Mouse (Mus musculus): ENCODE measurements around the gene Zfhx3. TPM values are rescaled to one million over a fixed set of nuclear protein-coding genes. Genes with fewer than 3 reads are reported as not detected.

Gene Zfhx3
- polyA plus RNA-seq, 1 experiment from 2014 or later, result 8.2 TPM

DNA sequence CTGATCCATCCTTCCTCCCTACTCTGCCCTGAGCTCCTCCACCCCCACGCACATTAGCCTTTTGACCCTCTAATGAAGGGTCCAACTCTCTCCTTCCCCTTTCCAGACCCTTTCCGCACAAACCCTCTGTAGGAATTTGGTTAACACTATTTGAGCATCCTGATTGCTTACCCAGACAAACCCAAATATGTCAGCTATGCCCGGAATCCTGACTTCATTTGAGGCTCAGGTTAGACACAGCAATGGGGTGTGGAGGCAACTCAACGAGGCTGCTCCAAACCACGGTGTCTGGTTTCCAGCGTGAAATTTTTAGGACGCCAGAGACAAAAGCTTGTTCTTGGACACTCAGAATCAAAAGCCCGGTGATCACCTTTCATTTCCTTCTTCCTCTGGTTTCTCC is 252.1 kb downstream of the Zfhx3 start:
- no peaks in the 10 kb centered on the region for H3K4me1 ChIP-seq (ENCODE audit: insufficient read depth, low read depth, low read length)
- H3K9ac ChIP-seq (replicated peaks; ENCODE audit: low read depth), result no peak overlapping the region
- H3K27me3 ChIP-seq (replicated peaks; ENCODE audit: insufficient read depth, low read length), result no peaks in the 10 kb centered on the region
- TF ChIP-seq EP300 (IDR thresholded peaks at IDR 0.05) (peak; percentile 35; the same call in 1 of the 2 replicates), CTCF (IDR thresholded peaks at IDR 0.05) (no peak)
- H3K36me3 ChIP-seq (ENCODE audit: insufficient read depth, low read length), result no peaks in the 10 kb centered on the region
- no peaks in the 10 kb centered on the region for H3K9me3 ChIP-seq (ENCODE audit: low read length)
- H3K4me2 ChIP-seq (replicated peaks; ENCODE audit: low read depth, low read length), result no peak overlapping the region
- DNase-seq (ENCODE audit: low spot score) (no peak), ATAC-seq (no peak; the same call in 1 of the 2 replicates)
- H3K27ac ChIP-seq (ENCODE audit: low read length), result no peak overlapping the region
- no peak overlapping the region for H3K4me3 ChIP-seq (ENCODE audit: low read depth, low read length)
- WGBS, result 35% methylated on average over 8 of the region's 8 CpGs

DNA sequence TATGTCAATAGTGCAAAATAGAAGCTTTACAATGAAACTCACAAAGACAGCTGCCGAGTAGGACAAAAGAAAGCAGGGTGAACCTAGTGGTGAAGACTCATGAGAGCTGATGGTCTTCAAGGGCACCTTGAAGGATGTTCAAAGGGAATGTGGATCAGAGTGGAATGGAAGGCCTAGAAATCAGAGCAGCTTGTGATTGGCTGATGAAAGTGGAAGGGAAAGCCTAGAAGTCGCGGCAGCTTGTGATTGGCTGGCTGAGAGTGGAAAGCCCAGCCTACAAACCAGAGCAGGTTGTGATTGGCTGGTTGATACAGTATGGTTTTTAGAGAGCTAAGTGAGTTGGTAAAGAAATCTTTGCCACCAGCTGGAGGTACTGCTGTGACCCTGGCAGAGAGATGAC is 272.6 kb downstream of the Zfhx3 start:
- H3K36me3 ChIP-seq (ENCODE audit: insufficient read depth, low read length), result no peaks in the 10 kb centered on the region
- H3K4me1 ChIP-seq (ENCODE audit: insufficient read depth, low read depth, low read length), result no peaks in the 10 kb centered on the region
- H3K4me3 ChIP-seq (ENCODE audit: low read depth, low read length), result no peak overlapping the region
- ATAC-seq, result no peak
- no peak for DNase-seq (ENCODE audit: low spot score)
- 95% methylated on average over 3 of the region's 3 CpGs for WGBS
- no peaks in the 10 kb centered on the region for H3K27me3 ChIP-seq (replicated peaks; ENCODE audit: insufficient read depth, low read length)
- no peak overlapping the region for H3K27ac ChIP-seq (ENCODE audit: low read length)
- no peak overlapping the region for H3K9ac ChIP-seq (replicated peaks; ENCODE audit: low read depth)
- no peak overlapping the region for H3K4me2 ChIP-seq (replicated peaks; ENCODE audit: low read depth, low read length)
- no peak for TF ChIP-seq CTCF (IDR thresholded peaks at IDR 0.05)
- TF ChIP-seq EP300 (IDR thresholded peaks at IDR 0.05), result no peak
- H3K9me3 ChIP-seq (ENCODE audit: low read length), result no peaks in the 10 kb centered on the region

DNA sequence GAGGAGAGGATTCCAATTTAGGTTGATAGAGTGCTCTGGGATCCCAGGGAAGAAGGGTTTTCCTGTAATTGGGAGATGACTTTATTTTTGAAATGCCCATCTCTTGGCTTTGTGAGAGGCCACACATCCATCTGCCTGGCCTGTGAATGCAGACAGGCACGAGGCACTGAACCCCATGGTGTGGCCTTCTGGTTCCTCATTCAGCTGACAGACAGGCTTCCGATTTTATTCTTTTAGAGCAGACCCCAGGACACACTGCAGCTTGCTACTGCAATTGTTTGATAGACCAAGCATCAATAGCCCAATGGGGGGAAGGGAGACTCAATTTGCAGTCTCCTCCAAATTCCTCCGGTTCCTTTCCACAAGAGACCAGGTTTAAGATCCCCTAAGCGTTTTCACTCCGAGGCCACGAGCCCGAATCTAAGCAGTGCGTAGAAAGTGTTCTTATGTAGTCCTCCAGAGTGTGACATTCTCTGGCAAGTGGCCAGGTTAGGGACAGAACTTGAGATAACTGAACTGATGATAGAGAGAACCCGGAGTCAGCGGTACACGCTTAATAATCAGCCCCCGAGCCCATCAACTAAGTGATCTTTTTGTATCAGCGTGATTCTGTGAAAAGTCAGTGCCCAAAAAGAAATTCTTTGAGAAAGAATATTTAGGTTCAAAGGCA is 275.9 kb downstream of the Zfhx3 start:
- H3K27me3 ChIP-seq (replicated peaks; ENCODE audit: insufficient read depth, low read length), result no peaks in the 10 kb centered on the region
- no peaks in the 10 kb centered on the region for H3K9me3 ChIP-seq (ENCODE audit: low read length)
- no peak overlapping the region for H3K4me2 ChIP-seq (replicated peaks; ENCODE audit: low read depth, low read length)
- H3K4me3 ChIP-seq (ENCODE audit: low read depth, low read length), result no peak overlapping the region
- peak; percentile 36 for DNase-seq (ENCODE audit: low spot score)
- WGBS, result 22% methylated on average over 13 of the region's 13 CpGs
- ATAC-seq, result no peak
- H3K4me1 ChIP-seq (ENCODE audit: insufficient read depth, low read depth, low read length), result no peaks in the 10 kb centered on the region
- no peak overlapping the region for H3K9ac ChIP-seq (replicated peaks; ENCODE audit: low read depth)
- no peak overlapping the region for H3K27ac ChIP-seq (ENCODE audit: low read length)
- no peaks in the 10 kb centered on the region for H3K36me3 ChIP-seq (ENCODE audit: insufficient read depth, low read length)
- no peak for TF ChIP-seq EP300 (IDR thresholded peaks at IDR 0.05)

DNA sequence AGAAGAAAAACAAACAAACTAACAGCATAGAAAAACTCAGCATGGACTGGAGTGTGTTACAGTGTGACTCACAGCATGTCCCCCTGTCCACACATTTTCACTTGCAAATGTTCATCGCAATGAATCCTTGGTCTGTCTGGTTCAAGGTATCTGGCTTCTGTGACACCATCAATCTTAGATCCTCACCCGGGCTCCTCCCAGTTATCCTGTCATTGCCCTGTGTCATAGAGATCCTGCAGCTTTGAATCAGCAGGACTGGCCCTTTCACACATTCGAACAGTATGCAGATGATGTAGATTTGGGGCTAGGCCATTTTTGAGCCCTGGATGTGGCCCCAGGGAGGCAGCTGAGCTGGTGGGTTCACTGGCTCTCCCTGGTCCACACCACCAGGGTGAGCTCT is 278.1 kb downstream of the Zfhx3 start:
- TF ChIP-seq CTCF (IDR thresholded peaks at IDR 0.05), result no peak
- TF ChIP-seq EP300 (IDR thresholded peaks at IDR 0.05), result no peak
- no peak overlapping the region for H3K4me2 ChIP-seq (replicated peaks; ENCODE audit: low read depth, low read length)
- no peaks in the 10 kb centered on the region for H3K4me1 ChIP-seq (ENCODE audit: insufficient read depth, low read depth, low read length)
- no peak for DNase-seq (ENCODE audit: low spot score)
- H3K27ac ChIP-seq (ENCODE audit: low read length), result no peak overlapping the region
- H3K4me3 ChIP-seq (ENCODE audit: low read depth, low read length), result no peak overlapping the region
- H3K9ac ChIP-seq (replicated peaks; ENCODE audit: low read depth), result no peak overlapping the region
- H3K27me3 ChIP-seq (replicated peaks; ENCODE audit: insufficient read depth, low read length), result no peaks in the 10 kb centered on the region
- H3K9me3 ChIP-seq (ENCODE audit: low read length), result no peaks in the 10 kb centered on the region
- WGBS, result 54% methylated on average over 3 of the region's 3 CpGs
- ATAC-seq, result no peak
- no peaks in the 10 kb centered on the region for H3K36me3 ChIP-seq (ENCODE audit: insufficient read depth, low read length)

DNA sequence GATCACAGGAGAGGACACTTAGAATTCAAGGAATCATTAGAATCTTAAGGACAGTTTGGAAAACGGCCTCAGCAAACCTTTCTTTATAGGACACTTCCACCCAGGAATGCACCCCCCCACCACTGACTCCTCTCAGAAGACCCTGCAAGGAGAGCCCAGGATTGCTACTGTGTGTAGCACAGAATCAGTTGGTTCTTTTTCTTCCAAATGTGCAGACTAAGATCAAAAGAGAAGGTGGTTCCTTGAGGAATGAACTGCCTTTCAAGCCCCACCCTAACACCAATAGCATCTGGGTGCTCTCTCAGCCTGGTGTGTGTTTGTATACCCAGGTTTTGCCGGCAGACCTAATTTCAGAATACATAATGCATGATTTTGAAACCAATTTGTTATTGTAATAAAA is 279.6 kb downstream of the Zfhx3 start:
- Histone ChIP-seq H3K4me3 (ENCODE audit: low read depth, low read length) (no peak overlapping the region), H3K27ac (ENCODE audit: low read length) (no peak overlapping the region), H3K9me3 (ENCODE audit: low read length) (no peaks in the 10 kb centered on the region), H3K27me3 (replicated peaks; ENCODE audit: insufficient read depth, low read length) (no peaks in the 10 kb centered on the region), H3K9ac (replicated peaks; ENCODE audit: low read depth) (no peak overlapping the region), H3K4me1 (ENCODE audit: insufficient read depth, low read depth, low read length) (no peaks in the 10 kb centered on the region), H3K4me2 (replicated peaks; ENCODE audit: low read depth, low read length) (no peak overlapping the region), H3K36me3 (ENCODE audit: insufficient read depth, low read length) (no peaks in the 10 kb centered on the region)
- TF ChIP-seq EP300 (IDR thresholded peaks at IDR 0.05) (no peak), CTCF (IDR thresholded peaks at IDR 0.05) (no peak)
- no peak for ATAC-seq
- DNase-seq (ENCODE audit: low spot score), result no peak
- WGBS, result 70% methylated on average over 2 of the region's 2 CpGs

DNA sequence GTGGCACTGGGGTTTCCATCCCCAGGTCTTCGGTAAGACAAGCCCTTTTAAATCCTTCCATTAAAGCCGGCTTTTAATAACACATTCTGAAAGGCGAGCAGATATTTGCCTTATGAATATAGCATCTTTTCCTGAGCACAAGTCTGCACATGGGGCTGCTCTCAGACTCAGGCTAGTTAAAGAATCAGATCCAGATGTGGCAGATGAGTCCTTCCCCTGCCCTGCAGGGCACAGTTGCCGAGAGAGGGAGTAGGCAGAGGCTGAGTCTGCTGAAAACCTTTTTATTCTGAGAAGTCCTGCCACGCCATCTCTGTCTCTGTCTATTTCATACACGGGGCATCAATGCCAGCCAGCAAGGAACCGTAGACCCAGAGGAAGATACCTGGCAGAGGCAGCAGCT is 289.9 kb downstream of the Zfhx3 start:
- Histone ChIP-seq H3K36me3 (ENCODE audit: insufficient read depth, low read length) (no peaks in the 10 kb centered on the region), H3K4me1 (ENCODE audit: insufficient read depth, low read depth, low read length) (no peaks in the 10 kb centered on the region), H3K4me2 (replicated peaks; ENCODE audit: low read depth, low read length) (no peak overlapping the region), H3K27me3 (replicated peaks; ENCODE audit: insufficient read depth, low read length) (no peaks in the 10 kb centered on the region), H3K9me3 (ENCODE audit: low read length) (no peaks in the 10 kb centered on the region), H3K27ac (ENCODE audit: low read length) (no peak overlapping the region), H3K4me3 (ENCODE audit: low read depth, low read length) (no peak overlapping the region), H3K9ac (replicated peaks; ENCODE audit: low read depth) (no peak overlapping the region)
- ATAC-seq (no peak), DNase-seq (ENCODE audit: low spot score) (no peak)
- 91% methylated on average over 7 of the region's 7 CpGs for WGBS
- no peak for TF ChIP-seq CTCF (IDR thresholded peaks at IDR 0.05)
- no peak for TF ChIP-seq EP300 (IDR thresholded peaks at IDR 0.05)

DNA sequence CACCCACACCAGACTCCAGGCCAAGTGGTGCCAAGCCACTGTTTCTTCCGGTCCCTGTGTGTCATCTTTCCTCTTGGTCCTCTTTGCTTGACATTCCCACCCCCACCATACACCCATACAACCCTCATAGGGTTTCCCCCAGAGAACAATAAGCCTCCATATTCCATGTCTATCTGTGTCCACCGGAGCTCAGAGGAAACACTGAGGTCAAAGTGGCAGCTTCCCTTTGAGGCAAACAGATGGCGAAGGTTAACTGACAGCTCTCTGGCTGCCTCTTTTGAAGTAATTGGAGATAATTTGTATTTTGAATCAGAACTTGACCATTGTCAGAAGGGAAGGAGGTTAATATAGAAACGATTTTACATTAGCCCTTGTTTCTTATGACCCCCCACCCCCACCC is 292.0 kb downstream of the Zfhx3 start:
- ATAC-seq, result no peak
- Histone ChIP-seq H3K4me2 (replicated peaks; ENCODE audit: low read depth, low read length) (no peak overlapping the region), H3K9me3 (ENCODE audit: low read length) (no peaks in the 10 kb centered on the region), H3K36me3 (ENCODE audit: insufficient read depth, low read length) (no peaks in the 10 kb centered on the region), H3K4me3 (ENCODE audit: low read depth, low read length) (no peak overlapping the region), H3K27ac (ENCODE audit: low read length) (no peak overlapping the region), H3K27me3 (replicated peaks; ENCODE audit: insufficient read depth, low read length) (no peaks in the 10 kb centered on the region), H3K9ac (replicated peaks; ENCODE audit: low read depth) (no peak overlapping the region), H3K4me1 (ENCODE audit: insufficient read depth, low read depth, low read length) (no peaks in the 10 kb centered on the region)
- DNase-seq (ENCODE audit: low spot score), result no peak
- TF ChIP-seq CTCF (IDR thresholded peaks at IDR 0.05) (no peak), EP300 (IDR thresholded peaks at IDR 0.05) (no peak)
- WGBS, result 51% methylated on average over 4 of the region's 4 CpGs
